Mouse (Mus musculus): ENCODE data around the gene Epha3. TPM values are rescaled to one million over a fixed set of nuclear protein-coding genes. Genes with fewer than 3 reads are reported as not detected.

Epha3 gene
- total and polyA plus RNA-seq, 3 experiments, result 0.39 to 0.48 (median 0.44) TPM

DNA sequence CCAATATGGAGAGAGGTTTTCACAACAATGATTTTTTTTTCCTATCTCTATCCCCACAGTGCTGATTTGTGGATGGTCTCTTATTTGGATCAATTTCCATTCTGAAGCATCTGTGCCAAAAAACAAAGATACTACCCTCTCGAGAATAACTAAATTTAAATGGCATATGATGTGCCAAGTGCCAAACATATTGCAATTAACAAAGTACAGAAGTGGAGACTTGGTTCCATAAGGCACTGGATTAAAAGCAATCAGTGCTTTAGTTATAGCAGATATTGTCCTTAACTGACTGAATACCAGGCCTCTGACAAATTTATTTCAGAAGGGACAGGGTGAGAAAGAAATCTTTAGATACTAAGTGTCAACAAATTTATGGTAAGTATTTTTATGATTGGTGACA lies 81.9 kb downstream of the Epha3 start:
- intact Hi-C loops (cut with DNase I), result no loop called here
- no peak for DNase-seq
- Histone ChIP-seq H3K27ac (no peak overlapping the region), H3K36me3 (ENCODE audit: control insufficient read depth, insufficient read depth, low read length) (no peaks in the 10 kb centered on the region), H3K79me2 (replicated peaks; ENCODE audit: control insufficient read depth, insufficient read depth, low read length) (no peaks in the 10 kb centered on the region), H3K9ac (ENCODE audit: low read depth, low read length) (no peak overlapping the region), H3K27me3 (ENCODE audit: control insufficient read depth, insufficient read depth, low read length) (no peaks in the 10 kb centered on the region), H3K4me1 (ENCODE audit: control insufficient read depth, insufficient read depth, low read length) (no peaks in the 10 kb centered on the region), H3K4me3 (no peak overlapping the region)
- TF ChIP-seq POLR2A (IDR thresholded peaks at IDR 0.05; ENCODE audit: insufficient read depth, low read depth, low read length) (no peak), CTCF (IDR thresholded peaks at IDR 0.05) (no peak), EP300 (IDR thresholded peaks at IDR 0.05; ENCODE audit: insufficient read depth, low read depth, low read length) (no peak)
- 39% methylated on average over 1 of the region's 1 CpGs for WGBS

DNA sequence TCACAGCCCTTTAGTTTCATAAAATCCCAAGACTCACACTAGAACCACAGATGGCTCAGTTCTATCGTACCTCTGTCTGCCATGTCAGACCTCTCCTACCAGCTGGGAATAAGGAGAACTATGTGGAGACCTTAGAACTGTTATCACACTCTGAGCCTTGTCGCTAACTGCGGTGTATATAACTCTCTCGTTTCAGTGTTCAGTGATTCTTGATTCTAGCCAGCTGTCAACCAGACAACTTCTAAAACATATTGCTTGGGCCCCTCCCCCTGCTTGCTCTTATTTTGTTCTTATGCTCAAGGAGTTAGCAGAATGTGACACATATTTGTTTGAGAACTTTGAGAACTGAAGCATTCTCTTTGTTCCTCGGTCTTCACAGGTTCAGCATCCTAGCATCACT lies 83.8 kb downstream of the Epha3 start:
- no peak for DNase-seq
- Histone ChIP-seq H3K27ac (no peak overlapping the region), H3K79me2 (replicated peaks; ENCODE audit: control insufficient read depth, insufficient read depth, low read length) (no peaks in the 10 kb centered on the region), H3K36me3 (ENCODE audit: control insufficient read depth, insufficient read depth, low read length) (no peaks in the 10 kb centered on the region), H3K27me3 (ENCODE audit: control insufficient read depth, insufficient read depth, low read length) (no peaks in the 10 kb centered on the region), H3K9ac (ENCODE audit: low read depth, low read length) (no peak overlapping the region), H3K4me3 (no peak overlapping the region), H3K4me1 (ENCODE audit: control insufficient read depth, insufficient read depth, low read length) (no peaks in the 10 kb centered on the region)
- intact Hi-C loops (cut with DNase I), result no loop called here
- TF ChIP-seq POLR2A (IDR thresholded peaks at IDR 0.05; ENCODE audit: insufficient read depth, low read depth, low read length) (no peak), EP300 (IDR thresholded peaks at IDR 0.05; ENCODE audit: insufficient read depth, low read depth, low read length) (no peak), CTCF (IDR thresholded peaks at IDR 0.05) (no peak)
- 69% methylated on average over 5 of the region's 5 CpGs for WGBS

DNA sequence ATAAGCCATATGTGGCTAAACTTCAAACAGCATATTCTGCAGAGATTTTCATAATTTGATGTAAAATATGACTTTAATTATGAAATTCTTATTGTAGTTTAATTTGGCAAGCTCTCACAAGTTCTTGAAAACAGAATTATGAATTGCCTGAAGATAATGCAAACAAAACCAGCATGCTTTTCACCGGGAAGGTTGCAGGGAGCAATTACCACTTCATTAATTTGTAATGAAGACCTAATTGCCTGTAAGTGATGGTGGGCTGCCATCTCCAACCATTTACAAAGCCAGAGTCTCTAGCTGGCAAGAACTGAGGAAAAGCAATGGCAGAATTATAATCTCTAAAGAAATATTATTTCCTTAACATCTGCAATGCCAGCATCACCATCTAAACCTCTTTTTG lies 86.2 kb downstream of the Epha3 start:
- Histone ChIP-seq H3K36me3 (ENCODE audit: control insufficient read depth, insufficient read depth, low read length) (no peaks in the 10 kb centered on the region), H3K27ac (no peak overlapping the region), H3K79me2 (replicated peaks; ENCODE audit: control insufficient read depth, insufficient read depth, low read length) (no peaks in the 10 kb centered on the region), H3K4me1 (ENCODE audit: control insufficient read depth, insufficient read depth, low read length) (no peaks in the 10 kb centered on the region), H3K9ac (ENCODE audit: low read depth, low read length) (no peak overlapping the region), H3K27me3 (ENCODE audit: control insufficient read depth, insufficient read depth, low read length) (no peaks in the 10 kb centered on the region), H3K4me3 (no peak overlapping the region)
- no peak for DNase-seq
- WGBS, result 76% methylated on average over 1 of the region's 1 CpGs
- intact Hi-C loops (cut with DNase I), result no loop called here
- TF ChIP-seq CTCF (IDR thresholded peaks at IDR 0.05) (no peak), EP300 (IDR thresholded peaks at IDR 0.05; ENCODE audit: insufficient read depth, low read depth, low read length) (no peak)

DNA sequence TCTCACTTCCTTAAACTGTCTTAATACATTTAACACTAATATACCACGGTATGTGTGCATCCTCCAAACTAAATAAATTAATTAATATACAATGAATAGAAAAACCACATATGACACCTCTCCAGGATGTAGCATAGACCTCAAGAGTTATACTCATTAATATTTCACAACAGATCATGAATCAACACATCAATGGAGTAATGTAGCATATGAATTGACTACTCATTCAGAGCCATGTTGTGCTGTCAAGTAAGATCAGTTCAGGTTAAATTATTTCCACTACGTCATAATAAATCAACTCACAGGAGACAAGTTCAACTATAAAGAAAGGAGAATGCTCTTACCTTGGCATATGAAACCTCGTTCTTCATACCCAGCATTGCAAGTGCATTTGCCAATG lies 91.4 kb downstream of the Epha3 start:
- Histone ChIP-seq H3K4me3 (no peak overlapping the region), H3K27me3 (ENCODE audit: control insufficient read depth, insufficient read depth, low read length) (no peaks in the 10 kb centered on the region), H3K27ac (no peak overlapping the region), H3K79me2 (replicated peaks; ENCODE audit: control insufficient read depth, insufficient read depth, low read length) (no peaks in the 10 kb centered on the region), H3K36me3 (ENCODE audit: control insufficient read depth, insufficient read depth, low read length) (no peaks in the 10 kb centered on the region), H3K4me1 (ENCODE audit: control insufficient read depth, insufficient read depth, low read length) (no peaks in the 10 kb centered on the region), H3K9ac (ENCODE audit: low read depth, low read length) (no peak overlapping the region)
- no peak for DNase-seq
- WGBS, result 83% methylated on average over 3 of the region's 3 CpGs
- intact Hi-C loops (cut with DNase I), result no loop called here
- no peak for TF ChIP-seq POLR2A (IDR thresholded peaks at IDR 0.05; ENCODE audit: insufficient read depth, low read depth, low read length)
- TF ChIP-seq CTCF (IDR thresholded peaks at IDR 0.05), result no peak
- no peak for TF ChIP-seq EP300 (IDR thresholded peaks at IDR 0.05; ENCODE audit: insufficient read depth, low read depth, low read length)

DNA sequence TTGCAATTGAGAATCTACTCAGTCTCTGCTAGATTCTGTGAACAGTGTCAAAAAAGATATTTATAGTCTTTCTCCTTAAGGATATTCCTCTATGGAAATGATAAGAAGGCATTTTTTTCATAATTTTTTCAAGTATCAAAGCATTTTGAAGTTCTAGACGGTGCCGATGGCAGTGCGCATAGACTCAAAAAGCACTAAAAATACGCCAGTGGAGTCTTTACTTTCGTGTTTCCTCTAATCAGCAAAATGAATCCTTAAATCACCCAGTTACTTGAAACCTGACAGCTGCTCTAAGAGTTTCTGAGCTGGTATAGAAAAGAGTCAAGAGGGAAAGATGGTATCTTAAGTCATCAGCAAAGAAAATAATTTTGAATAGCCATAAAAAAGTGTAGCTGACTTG lies 96.4 kb downstream of the Epha3 start:
- no peak for DNase-seq
- Histone ChIP-seq H3K27ac (no peak overlapping the region), H3K9ac (ENCODE audit: low read depth, low read length) (no peak overlapping the region), H3K36me3 (ENCODE audit: control insufficient read depth, insufficient read depth, low read length) (no peaks in the 10 kb centered on the region), H3K27me3 (ENCODE audit: control insufficient read depth, insufficient read depth, low read length) (no peaks in the 10 kb centered on the region), H3K79me2 (replicated peaks; ENCODE audit: control insufficient read depth, insufficient read depth, low read length) (no peaks in the 10 kb centered on the region), H3K4me3 (no peak overlapping the region), H3K4me1 (ENCODE audit: control insufficient read depth, insufficient read depth, low read length) (no peaks in the 10 kb centered on the region)
- TF ChIP-seq CTCF (IDR thresholded peaks at IDR 0.05) (no peak), EP300 (IDR thresholded peaks at IDR 0.05; ENCODE audit: insufficient read depth, low read depth, low read length) (no peak)
- intact Hi-C loops (cut with DNase I), result no loop called here
- 60% methylated on average over 5 of the region's 5 CpGs for WGBS

DNA sequence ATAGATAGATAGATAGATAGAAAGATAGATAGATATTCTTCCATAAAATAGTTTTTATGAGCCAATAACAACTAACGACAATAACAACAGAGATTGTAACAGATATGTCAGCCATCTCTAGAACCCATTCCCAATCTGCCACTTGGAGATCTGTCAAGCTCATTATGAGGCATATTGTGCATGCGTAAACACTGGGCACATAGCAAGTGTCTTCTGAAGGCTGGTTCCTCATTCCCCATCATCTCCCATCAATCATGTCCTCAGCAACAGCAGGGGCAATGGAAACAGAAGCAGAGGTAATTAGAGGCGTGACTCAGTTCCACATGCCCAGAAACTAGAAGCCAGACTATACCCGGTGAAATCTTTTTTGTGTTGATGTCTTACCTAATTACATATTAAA lies 102.8 kb downstream of the Epha3 start:
- DNase-seq, result no peak
- Histone ChIP-seq H3K36me3 (ENCODE audit: control insufficient read depth, insufficient read depth, low read length) (no peaks in the 10 kb centered on the region), H3K27ac (no peak overlapping the region), H3K4me1 (ENCODE audit: control insufficient read depth, insufficient read depth, low read length) (no peaks in the 10 kb centered on the region), H3K79me2 (replicated peaks; ENCODE audit: control insufficient read depth, insufficient read depth, low read length) (no peaks in the 10 kb centered on the region), H3K27me3 (ENCODE audit: control insufficient read depth, insufficient read depth, low read length) (no peaks in the 10 kb centered on the region), H3K4me3 (no peak overlapping the region), H3K9ac (ENCODE audit: low read depth, low read length) (no peak overlapping the region)
- no peak for TF ChIP-seq CTCF (IDR thresholded peaks at IDR 0.05)
- no peak for TF ChIP-seq EP300 (IDR thresholded peaks at IDR 0.05; ENCODE audit: insufficient read depth, low read depth, low read length)
- no peak for TF ChIP-seq POLR2A (IDR thresholded peaks at IDR 0.05; ENCODE audit: insufficient read depth, low read depth, low read length)
- WGBS, result 87% methylated on average over 4 of the region's 4 CpGs
- intact Hi-C loops (cut with DNase I), result no loop called here
